Mouse (Mus musculus) gastrocnemius, postnatal 25 days (tissue): ENCODE data around the gene Ddhd1. TPM values are rescaled to one million over a fixed set of nuclear protein-coding genes. Genes with fewer than 3 reads are reported as not detected.
A peak's percentile ranks its signal among the peaks of the same experiment; 100 is the strongest.

Source experiments
- DNase-seq: peaks from one replicate; pipeline ENCODE4 v3.0.0; 2022
- long read RNA-seq, 2 experiments: library from polyadenylated mRNA; stranded (forward); transcript quantifications; one replicate each; pipeline ENCODE4 v2.0.0; 2021
- total RNA-seq, 2 experiments: library from RNA; stranded (reverse); gene quantifications; 1 replicate in 1 of 2; 2 replicates in 1 of 2; pipeline ENCODE4 v1.2.3; 2021

Ddhd1 gene
- 1 to 10 TPM; 3.0 to 4.5 TPM for total RNA-seq
- long read RNA-seq, experiment 1, full-length matches to known transcripts: 1 of 2 reads
- long read RNA-seq, experiment 1, partial matches to known transcripts: 0 of 2 reads
- long read RNA-seq, experiment 1, other reads (novel, unspliced or antisense): 1 of 2 reads
- long read RNA-seq, experiment 2, partial matches to known transcripts: 0 of 2 reads
- long read RNA-seq, experiment 2, other reads (novel, unspliced or antisense): 2 of 2 reads

DNA sequence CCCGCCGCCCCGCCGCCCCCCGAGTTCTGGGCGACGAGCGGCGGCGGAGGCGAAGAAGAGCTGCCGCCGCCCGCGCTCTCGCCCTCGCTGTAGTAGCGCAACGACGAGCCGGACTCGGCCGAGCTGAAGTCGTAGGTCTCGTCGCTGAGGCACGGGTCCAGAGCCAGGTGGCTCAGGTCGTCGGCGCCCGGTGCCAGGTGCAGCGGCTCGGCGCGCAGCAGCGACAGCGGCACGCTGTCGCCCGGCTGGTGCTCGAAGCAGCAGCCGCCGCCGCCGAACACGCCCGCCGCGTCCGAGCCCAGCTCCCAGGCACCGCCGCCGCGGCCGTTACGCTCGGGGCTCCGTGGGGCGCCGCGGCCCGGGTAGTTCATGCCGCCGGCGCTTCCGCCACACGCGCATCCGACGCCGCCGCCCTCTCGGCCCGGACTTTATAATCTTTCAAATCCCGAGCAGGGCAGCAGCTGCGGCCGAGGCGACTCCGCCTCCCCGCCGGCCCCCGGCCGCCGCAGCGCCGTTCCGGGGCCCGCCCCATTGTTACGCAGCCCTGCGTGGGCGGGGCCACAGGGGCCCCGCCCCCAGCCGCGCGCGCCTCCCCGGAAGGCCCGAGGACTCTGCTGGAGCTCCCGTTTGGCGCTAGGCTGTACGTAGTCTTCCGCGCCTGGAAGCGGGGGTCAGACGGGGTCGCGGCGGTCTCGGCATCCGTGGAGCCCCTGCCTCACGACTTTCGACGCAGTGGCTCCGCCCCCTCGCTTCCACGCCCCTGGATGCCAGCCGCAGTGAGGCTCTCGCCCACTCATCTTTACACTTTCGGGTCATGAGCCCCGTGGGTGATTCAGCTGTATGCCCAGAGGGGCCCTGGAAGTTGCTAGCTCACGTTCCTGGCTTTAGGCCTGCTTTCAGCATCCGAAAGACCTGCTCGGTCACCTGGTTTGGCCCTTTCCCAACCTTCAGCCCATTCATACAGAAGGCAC lies at the start of gene Ddhd1:
Ddhd1 (minus strand) TSS at position 503 of the 971 bp plus-strand sequence.
- peak; percentile 91 for DNase-seq

GRCm38 (mm10) chr14:45707176-45707910 lies 49.4 kb upstream of the Ddhd1 start:
- no peak for DNase-seq

DNA sequence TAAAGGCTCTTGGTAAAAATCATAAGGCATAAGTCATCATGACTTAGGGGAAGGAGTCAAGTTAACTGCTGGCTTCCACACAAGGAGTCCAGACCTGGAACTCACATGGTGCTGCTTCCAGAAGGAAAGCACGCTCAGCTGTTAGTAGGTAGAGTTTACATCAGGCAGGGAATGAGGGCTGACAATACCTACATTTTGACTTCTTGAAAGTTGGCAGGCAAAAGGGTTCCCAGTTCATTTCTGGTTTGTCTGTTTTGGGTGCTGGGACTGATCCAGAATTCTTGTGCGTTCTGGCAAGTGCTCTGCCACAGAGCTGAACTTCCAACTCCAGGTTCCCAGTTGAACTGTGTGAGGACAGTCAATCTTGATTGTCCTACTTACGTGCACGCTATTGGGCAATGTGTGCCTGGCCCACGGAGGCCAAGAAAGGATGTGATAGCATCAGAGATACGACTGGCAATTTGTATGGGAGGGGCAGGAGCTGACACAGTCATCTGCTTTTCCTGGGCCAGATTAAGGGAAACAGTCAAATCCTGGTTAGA lies 42.2 kb upstream of the Ddhd1 start:
- no peak for DNase-seq

GRCm38 (mm10) chr14:45698867-45699266 lies 40.9 kb upstream of the Ddhd1 start:
- no peak for DNase-seq

DNA sequence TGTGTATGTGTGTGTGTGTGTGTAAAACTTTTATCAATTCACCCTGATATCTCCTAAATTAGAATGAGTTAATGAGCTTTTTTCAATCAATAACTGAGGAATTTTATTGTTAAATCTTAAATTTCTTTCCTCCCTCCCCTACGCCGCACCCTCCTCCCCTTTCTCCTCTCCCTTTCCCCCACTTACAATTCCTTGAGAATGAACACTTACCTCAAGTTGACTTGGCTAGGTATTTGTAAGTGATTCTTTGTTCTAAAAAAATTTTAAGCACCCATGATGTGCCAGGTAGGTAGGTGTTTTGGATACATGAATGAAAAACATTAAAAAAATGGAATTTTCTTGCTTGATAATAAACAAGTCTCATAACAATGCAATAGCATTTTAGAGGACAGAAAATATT lies 38.2 kb upstream of the Ddhd1 start:
- DNase-seq: no peak

DNA sequence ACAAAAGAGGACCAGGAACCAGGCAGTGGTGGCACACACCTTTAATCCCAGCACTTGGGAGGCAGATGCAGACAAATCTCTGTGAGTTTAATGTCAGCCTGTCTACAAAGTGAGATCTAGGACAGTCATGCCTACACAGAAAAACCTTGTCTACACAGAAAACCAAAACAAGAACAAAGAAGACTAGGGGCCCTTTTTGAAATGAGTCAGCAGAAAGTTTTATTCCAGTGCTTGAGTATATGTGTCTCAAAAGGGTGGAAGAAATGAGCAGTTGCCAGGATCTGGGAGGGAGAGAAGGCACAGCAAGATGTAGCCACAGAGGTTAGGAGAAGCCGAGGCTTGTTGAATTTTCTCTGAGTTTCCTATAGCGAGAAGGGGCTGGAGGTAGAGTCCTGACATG lies 35.9 kb upstream of the Ddhd1 start:
- DNase-seq: no peak

DNA sequence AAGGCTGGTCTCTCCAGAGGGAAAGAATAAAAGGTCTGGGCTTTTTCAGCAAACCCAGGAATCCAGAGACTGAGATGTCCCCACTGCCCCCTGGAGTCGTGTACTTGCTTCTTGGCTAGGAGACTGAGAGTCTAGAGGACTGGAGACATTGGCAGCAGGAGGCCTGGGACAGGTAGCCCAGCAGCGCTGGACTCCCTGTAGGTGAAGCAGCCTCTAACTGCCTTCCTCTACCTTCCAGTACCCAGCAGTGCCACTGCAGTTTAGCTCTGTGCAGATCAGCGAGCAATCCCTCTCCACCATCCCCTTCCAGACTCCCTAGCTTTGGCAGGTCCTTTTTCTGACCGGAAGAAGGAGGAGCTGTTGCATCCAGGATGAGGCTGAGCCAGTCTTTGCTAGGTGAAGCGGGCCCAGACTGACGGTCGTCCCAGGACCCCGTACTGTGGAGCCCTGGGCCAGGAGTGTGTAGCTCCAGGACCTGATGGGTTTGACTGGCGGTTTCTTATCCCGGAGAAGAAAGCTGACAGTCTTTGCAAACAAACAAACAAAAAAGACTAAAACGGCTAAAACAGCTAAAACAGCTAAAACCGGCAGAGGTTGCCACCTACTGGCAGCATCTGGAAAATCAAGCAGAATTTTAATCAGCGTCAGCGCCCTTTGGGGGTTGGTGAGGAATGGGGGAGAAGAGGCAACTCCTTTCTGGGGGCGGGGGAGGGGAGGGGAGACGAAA lies 32.7 kb upstream of the Ddhd1 start:
- peak; percentile 9 for DNase-seq

DNA sequence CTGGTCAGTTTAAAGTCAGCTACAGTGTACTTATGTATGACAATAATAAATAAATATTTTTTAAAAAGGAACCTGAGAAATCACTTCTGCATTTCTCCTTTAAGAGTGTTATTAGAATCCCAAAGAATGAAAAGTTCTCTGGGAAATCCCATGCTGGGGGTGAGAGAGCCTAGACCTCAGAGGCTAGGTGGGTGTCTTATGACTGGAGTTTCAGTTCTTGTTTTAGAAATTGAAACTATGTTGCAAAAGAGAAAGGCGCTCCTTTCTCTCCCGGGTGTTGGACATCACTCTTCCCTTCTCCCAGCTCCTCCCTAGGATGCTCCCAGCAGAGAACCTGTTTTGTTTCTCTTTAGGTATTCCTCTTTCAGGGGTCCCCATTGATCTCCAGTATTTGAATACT lies 27.4 kb upstream of the Ddhd1 start:
- no peak for DNase-seq

- DNase-seq: no peak
These were observed 18.8 kb upstream of the Ddhd1 start for GRCm38 (mm10) chr14:45676722-45677121.

DNA sequence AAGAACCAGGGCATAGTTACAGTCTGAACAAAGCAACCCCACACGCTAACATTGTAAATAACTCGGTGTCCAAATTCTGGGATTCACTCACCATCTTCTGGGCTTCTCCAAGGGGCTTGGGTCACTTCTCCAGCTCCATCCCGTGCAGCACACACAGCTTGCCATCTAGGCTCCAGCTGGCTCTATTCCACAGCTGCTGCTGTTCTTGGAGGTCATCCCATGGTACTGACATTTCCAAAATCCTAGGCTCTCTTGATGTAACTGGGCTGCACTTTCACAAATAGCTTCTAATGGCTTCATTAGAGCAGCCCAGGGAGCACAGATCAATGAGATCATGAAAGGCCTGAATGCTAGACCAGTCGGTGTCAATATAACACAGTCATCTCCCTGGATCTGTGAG lies 10.4 kb upstream of the Ddhd1 start:
- DNase-seq: peak; percentile 18

- DNase-seq: no peak
These were observed 9.3 kb upstream of the Ddhd1 start for GRCm38 (mm10) chr14:45667231-45667630.

DNA sequence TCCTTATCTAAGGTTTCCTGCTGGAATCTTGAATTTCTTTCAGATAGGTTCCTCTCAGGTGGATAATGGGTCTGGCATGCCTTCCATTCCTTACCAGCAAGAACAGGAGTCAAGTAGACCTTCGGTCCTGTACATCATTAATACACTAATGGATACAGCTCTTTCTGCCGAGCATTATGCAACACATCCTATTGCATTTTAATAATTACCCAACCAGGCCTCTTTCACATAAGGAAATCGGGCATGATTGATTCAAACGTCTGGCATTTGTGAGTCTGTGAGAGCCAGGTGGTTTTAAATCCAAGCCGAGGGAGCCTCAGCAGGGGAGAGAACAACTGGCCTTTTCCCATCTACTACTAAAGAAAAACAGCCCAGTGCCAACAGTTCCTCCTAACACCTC lies 3.6 kb upstream of the Ddhd1 start:
- no peak for DNase-seq

GRCm38 (mm10) chr14:45660315-45660714 lies 2.4 kb upstream of the Ddhd1 start:
- DNase-seq: no peak

- peak; percentile 31 for DNase-seq
These were observed 907 bp downstream of the Ddhd1 start for GRCm38 (mm10) chr14:45656831-45657640.

GRCm38 (mm10) chr14:45654876-45655416 lies 3.0 kb downstream of the Ddhd1 start:
- DNase-seq: no peak

DNA sequence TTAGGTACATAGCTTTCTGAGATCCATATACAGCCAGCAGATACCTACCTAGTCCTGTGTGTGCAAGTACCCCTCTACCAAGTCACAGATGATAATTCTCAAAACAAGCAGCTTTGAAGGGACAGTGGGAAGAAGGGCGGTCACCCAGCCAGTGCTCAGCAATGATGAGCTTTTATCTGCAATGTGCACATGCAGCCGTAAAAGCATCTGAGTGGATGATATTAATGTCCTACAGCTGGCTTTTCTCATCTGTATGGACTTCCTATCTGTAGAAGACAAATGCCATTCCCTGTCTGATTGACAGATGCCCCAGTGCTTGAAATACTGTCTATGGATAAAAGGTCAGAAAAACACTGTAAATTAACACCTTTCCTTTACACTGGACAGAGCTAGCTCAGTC lies 4.2 kb downstream of the Ddhd1 start:
- DNase-seq: no peak

GRCm38 (mm10) chr14:45648999-45649818 lies 8.7 kb downstream of the Ddhd1 start:
- no peak for DNase-seq

GRCm38 (mm10) chr14:45648144-45648543 lies 9.8 kb downstream of the Ddhd1 start:
- no peak for DNase-seq

- DNase-seq: no peak
These were observed 10.3 kb downstream of the Ddhd1 start for GRCm38 (mm10) chr14:45647632-45648031.

DNA sequence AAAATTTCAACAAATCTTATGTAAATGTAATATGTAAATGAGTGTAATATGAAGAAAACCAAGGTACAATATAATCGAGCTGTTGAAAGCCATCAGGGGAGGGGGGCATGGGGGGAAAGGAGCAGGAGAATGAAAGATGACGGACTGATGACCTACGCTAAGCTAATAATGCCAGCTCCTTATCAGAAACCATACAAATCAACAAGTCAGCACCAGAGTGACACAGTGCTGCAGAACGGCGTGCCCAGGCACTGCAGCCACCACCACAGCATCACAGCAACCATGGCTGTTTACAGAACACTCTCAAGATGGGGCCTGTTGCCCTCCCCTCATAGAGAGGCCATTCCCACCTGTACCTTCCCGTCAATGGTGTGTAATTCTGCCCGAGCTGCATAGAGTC lies 10.8 kb downstream of the Ddhd1 start:
- no peak for DNase-seq
